Mouse (Mus musculus) cerebellum, adult 2 months (tissue): ENCODE results near the gene Plcb4. TPM values are rescaled to one million over a fixed set of nuclear protein-coding genes. Genes with fewer than 3 reads are reported as not detected.
A peak's percentile ranks its signal among the peaks of the same experiment; 100 is the strongest.

Experiments used
- DNase-seq, 2 experiments: peaks; one replicate each; pipeline ENCODE4 v3.0.0; 2021
- H3K27ac ChIP-seq: fragments of 200-500 bp; 2 replicates; pipeline ENCODE4 v1.5.1; 2012; ENCODE audit warnings: low read length, control low read depth, inconsistent platforms; ENCODE audit not compliant: insufficient read depth
- H3K27me3 ChIP-seq: fragments of 200-500 bp; 2 replicates; pipeline ENCODE4 v1.6.1; 2012; ENCODE audit warnings: inconsistent platforms, mild to moderate bottlenecking, low read length, moderate library complexity; ENCODE audit not compliant: control insufficient read depth, insufficient read depth
- H3K4me1 ChIP-seq: fragments of 200-500 bp; 2 replicates; pipeline ENCODE4 v1.6.1; 2011; ENCODE audit warnings: low read length; ENCODE audit not compliant: control insufficient read depth, insufficient read depth
- H3K4me3 ChIP-seq: fragments of 200-500 bp; replicated peaks from 2 replicates; pipeline ENCODE3; 2011; ENCODE audit warnings: mild to moderate bottlenecking, low read depth, low read length, control low read depth; ENCODE audit not compliant: insufficient read depth
- CTCF ChIP-seq: fragments of 200-500 bp; IDR thresholded peaks from 2 replicates; pipeline ENCODE4 v1.5.1; 2011; ENCODE audit warnings: low read depth, mild to moderate bottlenecking, control low read depth, low read length, moderate library complexity, borderline replicate concordance; ENCODE audit not compliant: insufficient read depth
- POLR2A ChIP-seq: fragments of 200-500 bp; IDR thresholded peaks from 2 replicates; pipeline ENCODE4 v1.6.1; 2011; ENCODE audit warnings: low read length, control low read depth, borderline replicate concordance; ENCODE audit not compliant: insufficient read depth
- WGBS: fragments of 180-500 bp; shearing (Covaris S2); methylation state at CpG from one replicate; pipeline ENCODE4 v1.1.7; 2018; 5-methylcytosine and 5-hydroxymethylcytosine counted together
- polyA plus RNA-seq: library from polyadenylated mRNA; depleted of rRNA; stranded (reverse); fragments of >200 nt; gene quantifications from 2 replicates; pipeline ENCODE4 v1.2.3, GENCODE M21; 2012

The Plcb4 gene
- polyA plus RNA-seq, 1 experiment = 166 TPM

DNA sequence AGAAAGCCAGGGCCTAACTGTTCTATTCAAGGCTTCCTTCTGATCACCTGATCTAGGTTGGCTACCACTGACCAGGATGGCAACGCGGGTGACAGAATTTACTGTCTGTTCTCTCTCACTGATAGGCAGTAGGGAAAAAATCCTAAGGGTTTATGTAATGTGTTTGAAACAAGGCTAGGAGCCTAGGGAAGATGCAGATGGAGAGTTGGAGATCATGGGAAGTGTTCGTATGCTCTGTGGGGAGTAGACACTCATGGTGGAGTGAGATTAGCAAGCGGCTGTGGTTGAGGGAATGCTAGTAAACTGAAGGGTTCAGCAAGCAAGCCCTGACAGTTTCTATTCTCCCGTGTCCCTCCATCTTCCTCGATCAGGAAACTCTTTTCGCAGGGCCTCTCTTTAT, 220.5 kb downstream of the Plcb4 start:
- Histone ChIP-seq H3K27me3 (no peaks in the 10 kb centered on the region), H3K4me3 (no peak overlapping the region), H3K4me1 (peaks cover 6% of the 10 kb centered on the region), H3K27ac (no peak overlapping the region)
- WGBS = 69% methylated on average over 7 of the region's 7 CpGs
- no peak for TF ChIP-seq CTCF
- TF ChIP-seq POLR2A = no peak
- no peak for DNase-seq

DNA sequence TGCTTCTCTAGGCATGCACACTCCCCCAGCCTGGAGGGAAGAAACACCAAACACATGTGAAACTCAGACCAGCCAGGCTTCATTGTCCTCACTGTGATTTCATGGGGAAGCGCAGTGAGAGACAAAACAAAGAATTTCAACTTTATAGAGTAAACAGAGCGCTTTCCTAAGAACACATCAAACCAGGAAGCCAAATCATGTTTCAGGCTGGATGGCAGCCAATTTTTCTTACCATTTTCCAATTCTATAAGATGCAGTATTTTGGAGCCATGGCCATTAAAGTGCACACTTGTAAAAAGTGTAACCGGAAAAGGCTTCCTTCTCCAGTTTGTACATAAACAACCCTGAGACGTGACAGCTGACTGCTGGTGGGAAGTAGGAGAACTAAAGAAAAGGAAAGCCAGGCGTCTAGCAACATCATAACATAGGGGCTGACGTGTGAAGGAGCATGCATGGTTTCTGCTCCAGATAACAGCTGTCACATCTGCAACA, 221.5 kb downstream of the Plcb4 start:
- H3K27ac ChIP-seq = no peak overlapping the region
- peak in 1 of 2 experiments; percentile 8 for DNase-seq
- TF ChIP-seq POLR2A (no peak), CTCF (no peak)
- WGBS = 78% methylated on average over 6 of the region's 6 CpGs
- H3K4me3 ChIP-seq = no peak overlapping the region
- H3K27me3 ChIP-seq = no peaks in the 10 kb centered on the region
- H3K4me1 ChIP-seq = peaks cover 6% of the 10 kb centered on the region

GRCm38 (mm10) chr2:135883359-135883758, 224.5 kb downstream of the Plcb4 start:
- DNase-seq = no peak
- Histone ChIP-seq H3K27me3 (no peaks in the 10 kb centered on the region), H3K4me3 (no peak overlapping the region), H3K4me1 (peaks cover 25% of the 10 kb centered on the region), H3K27ac (no peak overlapping the region)
- TF ChIP-seq CTCF (no peak), POLR2A (no peak)
- whole genome bisulfite sequencing = 62% methylated on average over 4 of the region's 4 CpGs

DNA sequence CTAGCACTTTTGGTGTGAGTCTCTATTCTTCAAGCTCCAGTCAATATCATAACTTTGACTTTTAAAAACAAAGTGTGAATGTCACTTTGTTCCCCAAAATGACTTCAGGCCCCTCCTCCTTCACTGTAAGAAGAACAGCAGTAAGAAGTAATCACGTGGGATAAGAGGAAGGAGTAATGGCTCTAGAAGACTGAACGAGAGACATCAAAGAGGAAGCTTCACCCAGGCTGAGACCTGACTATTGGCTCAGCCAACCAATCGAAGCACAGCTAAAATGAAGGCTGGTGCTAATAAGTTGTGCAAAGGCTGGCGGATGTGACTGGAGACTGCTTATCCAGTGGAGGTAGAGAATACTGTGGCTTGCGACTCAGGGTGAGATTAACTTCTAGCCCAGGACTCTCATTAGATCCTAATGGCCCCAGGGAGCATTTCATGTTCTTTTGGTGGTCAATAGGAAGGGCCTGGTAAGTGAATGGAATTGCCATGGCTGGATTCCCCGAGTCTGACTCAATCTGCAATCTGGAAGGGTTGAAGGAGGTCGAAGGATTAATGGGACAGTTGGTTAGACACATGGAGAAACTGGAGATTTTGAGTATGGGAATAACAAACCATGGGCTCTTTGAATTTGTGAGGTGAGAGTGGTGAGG, 225.8 kb downstream of the Plcb4 start:
- Histone ChIP-seq H3K4me3 (no peak overlapping the region), H3K27ac (no peak overlapping the region), H3K4me1 (peaks cover 30% of the 10 kb centered on the region), H3K27me3 (no peaks in the 10 kb centered on the region)
- 82% methylated on average over 7 of the region's 7 CpGs for WGBS
- no peak for TF ChIP-seq CTCF
- TF ChIP-seq POLR2A = no peak
- DNase-seq = no peak

DNA sequence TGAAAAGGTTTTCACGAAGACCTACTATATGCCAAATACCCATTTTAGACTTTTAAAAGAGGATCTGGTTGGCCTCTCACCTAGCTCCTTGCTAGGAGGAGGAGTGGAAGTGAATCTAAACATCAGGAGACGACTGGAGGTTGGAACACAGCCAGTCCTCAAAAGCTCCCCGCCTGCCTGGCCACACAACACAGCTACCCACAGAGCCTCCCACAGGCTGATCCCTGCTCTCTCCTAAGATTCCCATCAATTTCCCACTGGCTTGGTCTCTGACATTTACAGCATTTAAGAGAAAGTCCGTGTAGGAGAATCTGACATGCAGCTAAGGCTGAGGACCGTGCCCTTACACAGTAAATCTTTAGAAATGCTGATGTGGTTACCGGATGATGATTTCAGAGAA, 226.8 kb downstream of the Plcb4 start:
- TF ChIP-seq POLR2A (no peak), CTCF (no peak)
- WGBS = 42% methylated on average over 6 of the region's 6 CpGs
- H3K4me3 ChIP-seq = no peak overlapping the region
- no peaks in the 10 kb centered on the region for H3K27me3 ChIP-seq
- peaks cover 30% of the 10 kb centered on the region for H3K4me1 ChIP-seq
- peak; percentile 56 to 66 for DNase-seq
- no peak overlapping the region for H3K27ac ChIP-seq

DNA sequence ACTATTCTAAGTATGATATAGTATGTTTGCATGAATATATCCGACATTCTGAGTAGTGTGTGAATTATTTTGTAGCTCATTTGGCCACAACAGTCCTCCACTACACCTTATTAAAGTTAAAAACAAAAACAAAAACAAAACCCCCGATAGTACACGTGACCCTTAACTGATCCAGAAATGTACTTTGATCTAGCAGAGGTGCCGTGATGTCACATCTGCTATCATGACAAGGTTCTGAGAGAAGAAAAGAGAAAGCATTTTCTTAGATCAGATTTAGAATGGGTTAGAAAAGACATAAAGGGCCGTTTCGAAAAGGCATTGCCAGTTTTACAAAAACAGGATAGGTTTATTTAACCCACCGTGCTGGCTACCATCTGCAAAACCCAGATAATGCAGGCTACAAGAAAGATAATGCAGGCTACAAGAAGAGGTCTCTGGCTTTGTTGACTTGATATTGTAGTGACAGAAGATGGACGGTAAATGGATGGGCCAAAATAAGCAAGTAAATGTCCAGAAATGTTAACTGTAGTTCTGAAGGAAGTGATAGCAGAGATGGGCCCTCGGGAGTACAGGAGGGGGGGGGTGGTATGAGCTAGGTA, 227.4 kb downstream of the Plcb4 start:
- no peak overlapping the region for H3K4me3 ChIP-seq
- H3K27ac ChIP-seq = no peak overlapping the region
- 93% methylated on average over 9 of the region's 9 CpGs for WGBS
- DNase-seq = no peak
- H3K4me1 ChIP-seq = peaks cover 30% of the 10 kb centered on the region
- no peaks in the 10 kb centered on the region for H3K27me3 ChIP-seq
- TF ChIP-seq POLR2A = no peak
- no peak for TF ChIP-seq CTCF

DNA sequence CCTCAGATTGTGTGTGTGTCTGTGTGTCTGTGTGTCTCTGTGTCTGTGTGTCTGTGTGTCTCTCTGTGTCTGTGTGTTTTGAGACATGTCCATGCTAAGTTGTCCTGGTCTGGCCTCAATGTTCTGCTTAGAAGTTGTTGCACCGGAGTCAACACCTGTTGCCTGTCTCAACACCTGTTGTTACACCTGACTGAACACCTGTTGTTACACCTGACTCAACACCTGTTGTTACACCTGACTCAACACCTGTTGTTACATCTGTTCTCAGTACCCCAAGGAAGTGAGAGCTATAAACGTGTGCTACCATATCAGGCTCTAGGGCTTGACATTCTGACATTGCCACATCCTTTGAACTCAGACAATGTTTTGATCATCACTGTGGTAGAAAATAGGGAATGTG, 229.0 kb downstream of the Plcb4 start:
- Histone ChIP-seq H3K4me1 (peaks cover 27% of the 10 kb centered on the region), H3K27ac (no peak overlapping the region), H3K27me3 (no peaks in the 10 kb centered on the region), H3K4me3 (no peak overlapping the region)
- DNase-seq = peak in 1 of 2 experiments; percentile 35
- TF ChIP-seq POLR2A (no peak), CTCF (no peak)
- 36% methylated on average over 2 of the region's 2 CpGs for WGBS

DNA sequence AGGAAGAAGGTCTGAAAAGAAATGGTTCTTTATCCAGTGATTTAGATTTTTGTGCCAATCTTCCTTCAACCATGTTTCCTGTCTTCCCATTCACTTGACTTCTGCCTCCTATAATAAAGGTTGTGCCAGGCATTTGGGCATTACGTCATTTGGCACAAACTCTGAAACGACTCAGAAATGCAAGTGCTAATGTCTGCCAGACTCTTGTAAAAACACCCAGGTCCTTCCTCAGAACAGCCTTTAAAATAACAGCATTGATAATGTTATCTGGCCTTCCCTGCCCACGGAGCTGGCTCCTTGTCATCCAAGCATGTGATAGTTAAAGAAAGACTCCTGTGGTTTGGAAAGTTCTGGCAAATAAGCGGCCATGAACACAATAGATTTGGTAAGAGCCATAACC, 229.4 kb downstream of the Plcb4 start:
- peak overlapping the region; percentile 56 for H3K27ac ChIP-seq
- DNase-seq = peak; percentile 49 to 70
- no peak overlapping the region for H3K4me3 ChIP-seq
- TF ChIP-seq CTCF (no peak), POLR2A (no peak)
- H3K4me1 ChIP-seq = peaks cover 25% of the 10 kb centered on the region
- H3K27me3 ChIP-seq = no peaks in the 10 kb centered on the region
- 17% methylated on average over 4 of the region's 4 CpGs for WGBS
